Mouse (Mus musculus) G1E (cell line): ENCODE measurements around the gene C3.

Experiments
- CTCF ChIP-seq: IDR thresholded peaks from 2 replicates; pipeline ENCODE4 v1.5.1; 2012; ENCODE audit warnings: low read depth, low read length, inconsistent platforms, mixed read lengths
- GATA1 ChIP-seq: IDR thresholded peaks from 2 replicates; pipeline ENCODE4 v1.6.1; 2012; ENCODE audit warnings: borderline replicate concordance, low read length, inconsistent platforms, mixed read lengths
- GATA2 ChIP-seq: IDR thresholded peaks from 2 replicates; pipeline ENCODE4 v1.6.1; 2012; ENCODE audit warnings: low read depth, low read length, inconsistent platforms, borderline replicate concordance
- POLR2AphosphoS5 ChIP-seq: IDR thresholded peaks from 2 replicates; pipeline ENCODE4 v1.6.1; 2012; ENCODE audit warnings: low read depth, low read length, inconsistent platforms; ENCODE audit not compliant: insufficient replicate concordance
- TAL1 ChIP-seq: conservative IDR thresholded peaks from 2 replicates; pipeline ENCODE4 v1.6.1; 2012; ENCODE audit warnings: low read depth, low read length, inconsistent platforms, mixed read lengths

- TF ChIP-seq CTCF, result no peak
- no peak for TF ChIP-seq GATA1
- no peak for TF ChIP-seq POLR2AphosphoS5
- TF ChIP-seq TAL1, result no peak
- TF ChIP-seq GATA2, result no peak
Measured at GRCm38 (mm10) chr17:57264164-57264563, 36.2 kb upstream of the C3 start.
